Mouse (Mus musculus) limb, embryonic 11.5 days (tissue): ENCODE results near the gene Snx7. TPM values are rescaled to one million over a fixed set of nuclear protein-coding genes. Genes with fewer than 3 reads are reported as not detected.

Source experiments
- ATAC-seq: fragments of 200-750 bp; cut with Nextera tagmentation; 2 replicates; pipeline ENCODE4 v1.8.0; 2017; ENCODE audit warnings: low read depth; ENCODE audit not compliant: insufficient number of reproducible peaks, low FRiP score, low TSS enrichment
- DNase-seq: peaks from one replicate; pipeline ENCODE4 v3.0.0-alpha.2; 2015; ENCODE audit warnings: low spot score
- H3K27ac ChIP-seq: fragments of 300-500 bp; sonication (generic); replicated peaks from 2 replicates; pipeline ENCODE4 v1.5.1; 2014; ENCODE audit warnings: low read depth, mild to moderate bottlenecking, low read length
- H3K27me3 ChIP-seq: fragments of 300-500 bp; sonication (generic); 2 replicates; pipeline ENCODE4 v1.6.1; 2014; ENCODE audit warnings: mild to moderate bottlenecking, low read length, mixed read lengths; ENCODE audit not compliant: control insufficient read depth, insufficient read depth
- H3K36me3 ChIP-seq: fragments of 300-500 bp; sonication (generic); 2 replicates; pipeline ENCODE4 v1.6.1; 2014; ENCODE audit warnings: mild to moderate bottlenecking, low read length, moderate library complexity, mixed read lengths; ENCODE audit not compliant: control insufficient read depth, insufficient read depth
- H3K4me1 ChIP-seq: fragments of 300-500 bp; sonication (generic); 2 replicates; pipeline ENCODE4 v1.6.1; 2014; ENCODE audit warnings: low read length, mixed read lengths; ENCODE audit not compliant: control insufficient read depth, insufficient read depth
- H3K4me2 ChIP-seq: fragments of 300-500 bp; sonication (generic); 2 replicates; pipeline ENCODE4 v1.6.1; 2014; ENCODE audit warnings: low read depth, mild to moderate bottlenecking, moderate library complexity; ENCODE audit not compliant: severe bottlenecking
- H3K4me3 ChIP-seq: fragments of 300-500 bp; sonication (generic); 2 replicates; pipeline ENCODE4 v1.5.1; 2014; ENCODE audit warnings: low read depth, low read length
- H3K9ac ChIP-seq: fragments of 300-500 bp; sonication (generic); 2 replicates; pipeline ENCODE4 v1.6.1; 2014; ENCODE audit warnings: mild to moderate bottlenecking, low read length
- H3K9me3 ChIP-seq: fragments of 300-500 bp; sonication (generic); 2 replicates; pipeline ENCODE4 v1.6.1; 2016; ENCODE audit warnings: low read length; ENCODE audit not compliant: control insufficient read depth
- WGBS: fragments of 180-500 bp; shearing (Covaris S2); extraction: QIAGEN DNeasy Blood & Tissue Kit; methylation state at CpG from one replicate; pipeline ENCODE4 v1.1.7; 2014; 5-methylcytosine and 5-hydroxymethylcytosine counted together
- polyA plus RNA-seq: library from polyadenylated mRNA; unstranded; fragments of >200 nt; fragmentation: Nextera tagmentation; extraction: Ambion mirVana; gene quantifications from 2 replicates; pipeline ENCODE4 v1.2.1, GENCODE M21; 2014

Gene Snx7
- polyA plus RNA-seq, 1 experiment from 2014 or later, result 12.9 TPM

DNA sequence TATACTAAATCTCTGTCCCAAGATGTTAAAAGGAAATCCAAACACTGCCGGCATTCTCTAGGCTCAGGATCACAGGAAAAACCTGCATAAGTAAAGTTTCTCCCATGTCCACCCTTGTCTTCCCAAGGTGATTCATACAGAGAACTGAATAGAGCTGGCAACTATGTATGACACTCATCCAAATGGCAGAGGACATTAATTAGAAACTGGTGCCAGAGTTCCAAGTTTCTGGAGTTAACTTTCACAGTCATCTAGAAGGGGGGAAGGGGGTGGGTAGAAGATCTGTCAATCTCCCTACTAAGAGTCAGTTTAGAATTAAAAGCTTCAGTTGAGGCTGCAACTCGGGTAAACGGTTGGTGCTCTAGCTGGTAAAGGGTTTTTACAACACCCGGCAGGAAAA is 76.8 kb downstream of the Snx7 start:
- Histone ChIP-seq H3K27me3 (no peaks in the 10 kb centered on the region), H3K27ac (no peak overlapping the region), H3K9ac (no peak overlapping the region), H3K4me3 (no peak overlapping the region), H3K9me3 (no peaks in the 10 kb centered on the region), H3K4me2 (no peak overlapping the region), H3K36me3 (no peaks in the 10 kb centered on the region), H3K4me1 (no peaks in the 10 kb centered on the region)
- no peak for DNase-seq
- WGBS, result 81% methylated on average over 4 of the region's 4 CpGs
- ATAC-seq, result no peak

DNA sequence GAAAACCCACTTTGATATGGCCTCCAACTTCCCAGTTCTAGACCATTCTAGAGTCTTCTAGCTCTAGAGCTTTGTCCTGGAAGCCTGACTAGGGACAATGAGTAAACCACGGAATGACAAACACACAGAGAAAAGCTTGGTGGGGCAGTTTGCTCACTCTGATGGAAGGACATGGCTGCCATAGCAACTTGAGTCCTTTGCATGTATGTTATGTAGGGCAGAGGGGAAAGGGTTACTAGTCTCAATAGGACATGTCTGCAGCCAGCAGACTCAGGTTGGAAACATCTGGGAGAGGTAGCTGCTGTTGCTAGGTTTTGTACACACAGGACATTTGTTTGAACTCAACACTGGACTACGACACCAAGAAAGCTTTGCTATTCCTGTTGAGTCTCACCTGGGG is 77.5 kb downstream of the Snx7 start:
- Histone ChIP-seq H3K27me3 (no peaks in the 10 kb centered on the region), H3K4me3 (no peak overlapping the region), H3K9me3 (no peaks in the 10 kb centered on the region), H3K27ac (no peak overlapping the region), H3K9ac (no peak overlapping the region), H3K4me1 (no peaks in the 10 kb centered on the region), H3K36me3 (no peaks in the 10 kb centered on the region), H3K4me2 (no peak overlapping the region)
- ATAC-seq, result no peak
- 83% methylated on average over 2 of the region's 2 CpGs for WGBS
- no peak for DNase-seq

DNA sequence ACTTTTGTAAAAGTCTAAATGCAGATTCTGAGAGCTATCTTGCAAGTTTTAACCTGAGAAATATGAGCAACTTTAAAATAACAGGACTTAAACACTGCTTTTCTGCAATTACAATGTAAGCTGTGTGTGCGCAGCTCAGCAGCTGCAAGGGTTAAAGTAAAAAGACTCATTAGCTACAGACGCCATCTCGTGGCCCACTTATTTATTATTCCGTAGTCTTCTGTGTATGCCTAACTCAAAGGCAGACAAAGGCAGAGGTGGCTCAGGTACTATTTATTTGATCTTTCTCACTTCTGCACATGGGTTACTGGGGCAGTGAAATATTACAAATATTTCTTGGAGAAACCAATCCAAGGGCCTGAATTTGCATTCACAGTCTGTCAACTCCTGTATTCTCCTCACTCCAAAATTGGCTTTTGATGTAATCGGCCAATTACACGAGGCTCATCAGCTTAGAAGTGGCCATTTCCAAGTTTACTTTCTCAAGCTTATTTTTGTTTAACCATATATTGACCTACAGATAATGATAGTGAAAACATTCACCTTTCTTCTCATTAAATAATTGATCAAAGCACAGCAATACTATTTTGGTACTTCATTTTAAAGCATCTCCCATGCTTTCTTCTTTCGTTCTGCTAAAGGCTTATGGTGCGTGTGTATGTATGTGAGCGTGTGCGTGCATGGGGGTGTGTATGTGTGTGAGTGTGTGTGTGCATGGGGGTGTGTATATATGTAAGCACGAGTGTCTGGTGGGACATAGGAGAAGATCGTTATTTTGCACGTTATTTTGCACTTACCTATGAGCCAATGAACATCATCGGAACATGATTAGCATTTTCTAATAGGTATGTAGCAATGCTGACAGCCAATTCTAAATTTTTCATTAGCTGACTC is 79.7 kb downstream of the Snx7 start:
- no peaks in the 10 kb centered on the region for H3K27me3 ChIP-seq
- no peak overlapping the region for H3K4me2 ChIP-seq
- ATAC-seq, result peak; percentile 55
- no peak overlapping the region for H3K9ac ChIP-seq
- no peaks in the 10 kb centered on the region for H3K9me3 ChIP-seq
- peak; percentile 50 for DNase-seq
- H3K36me3 ChIP-seq, result no peaks in the 10 kb centered on the region
- H3K27ac ChIP-seq, result no peak overlapping the region
- H3K4me1 ChIP-seq, result no peaks in the 10 kb centered on the region
- WGBS, result 71% methylated on average over 14 of the region's 14 CpGs
- no peak overlapping the region for H3K4me3 ChIP-seq

DNA sequence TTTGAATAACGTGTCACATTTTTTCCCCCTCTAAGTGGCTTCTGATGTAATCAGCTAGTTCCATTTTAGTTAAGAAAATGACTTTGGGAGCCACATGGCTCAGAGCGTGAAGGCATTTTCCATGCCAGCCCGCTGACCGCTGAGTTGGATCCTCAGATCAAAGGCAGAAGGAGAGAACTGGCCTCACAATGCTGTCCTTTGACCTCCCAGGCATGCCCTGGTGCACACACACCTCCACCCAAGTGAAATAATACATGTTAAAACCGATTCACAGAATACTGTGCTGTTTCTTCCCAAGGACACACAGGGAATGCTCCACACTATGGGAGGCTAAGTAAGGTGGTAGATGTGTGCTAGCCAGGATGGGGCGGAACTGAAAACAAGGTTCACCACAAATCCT is 81.5 kb downstream of the Snx7 start:
- DNase-seq (no peak), ATAC-seq (no peak)
- no peaks in the 10 kb centered on the region for H3K4me1 ChIP-seq
- no peak overlapping the region for H3K4me3 ChIP-seq
- H3K4me2 ChIP-seq, result no peak overlapping the region
- no peaks in the 10 kb centered on the region for H3K27me3 ChIP-seq
- no peak overlapping the region for H3K9ac ChIP-seq
- no peaks in the 10 kb centered on the region for H3K9me3 ChIP-seq
- H3K27ac ChIP-seq, result no peak overlapping the region
- no peaks in the 10 kb centered on the region for H3K36me3 ChIP-seq
- WGBS, result 52% methylated on average over 6 of the region's 6 CpGs

DNA sequence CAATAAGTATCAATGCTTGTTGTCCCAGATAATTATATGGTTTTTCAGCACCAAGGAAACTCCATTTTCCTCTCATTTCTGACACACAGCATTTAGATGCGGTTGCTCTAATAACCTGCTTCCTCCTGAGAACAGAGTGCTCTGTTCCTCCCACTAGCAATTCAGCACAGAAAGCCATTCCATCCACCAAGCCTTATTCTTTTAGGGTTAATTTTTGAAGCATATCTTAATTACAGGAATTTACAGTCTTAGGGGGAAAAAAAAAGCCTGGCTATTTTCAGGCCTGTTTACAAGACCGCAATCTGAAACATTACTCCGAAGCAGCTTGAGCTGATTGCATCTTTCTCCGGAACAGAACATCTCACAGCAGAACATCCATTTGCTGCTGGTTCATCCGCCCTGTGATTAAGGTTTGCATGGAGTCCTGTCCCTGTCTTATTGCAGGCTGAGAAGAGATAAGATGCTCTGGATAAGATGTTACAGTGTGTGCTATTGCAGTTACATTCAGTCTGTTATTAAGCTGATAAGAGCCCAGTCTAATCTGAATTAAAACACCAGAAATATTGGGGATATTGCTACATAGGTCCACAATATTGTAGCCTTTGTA is 116.5 kb downstream of the Snx7 start:
- no peak overlapping the region for H3K9ac ChIP-seq
- H3K4me3 ChIP-seq, result no peak overlapping the region
- H3K9me3 ChIP-seq, result no peaks in the 10 kb centered on the region
- no peak overlapping the region for H3K4me2 ChIP-seq
- no peak for ATAC-seq
- 84% methylated on average over 5 of the region's 5 CpGs for WGBS
- H3K27ac ChIP-seq, result no peak overlapping the region
- no peaks in the 10 kb centered on the region for H3K27me3 ChIP-seq
- H3K36me3 ChIP-seq, result no peaks in the 10 kb centered on the region
- no peak for DNase-seq
- H3K4me1 ChIP-seq, result no peaks in the 10 kb centered on the region

DNA sequence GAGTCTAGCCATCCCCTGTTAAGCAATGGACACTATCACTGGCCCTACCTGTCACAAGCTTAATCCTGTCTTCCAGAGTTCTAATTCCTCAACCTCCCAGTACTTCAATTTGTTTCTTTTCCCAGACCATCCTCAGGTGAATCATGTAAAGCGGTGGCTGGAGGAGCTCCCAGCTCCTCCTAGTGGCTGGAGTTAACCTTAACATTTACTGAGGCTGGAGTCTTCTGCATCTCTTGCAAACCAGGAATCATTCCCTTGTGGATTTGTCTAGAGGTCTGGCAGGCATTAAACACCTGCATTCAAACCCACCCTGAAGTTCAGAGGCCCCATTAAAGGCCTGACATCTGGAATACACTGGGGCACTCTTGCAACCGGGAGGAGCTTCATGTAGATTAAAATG is 117.1 kb downstream of the Snx7 start:
- Histone ChIP-seq H3K4me3 (no peak overlapping the region), H3K27ac (no peak overlapping the region), H3K9me3 (no peaks in the 10 kb centered on the region), H3K27me3 (no peaks in the 10 kb centered on the region), H3K36me3 (no peaks in the 10 kb centered on the region), H3K9ac (no peak overlapping the region), H3K4me2 (no peak overlapping the region), H3K4me1 (no peaks in the 10 kb centered on the region)
- ATAC-seq (peak; percentile 51; the same call in 1 of the 2 replicates), DNase-seq (no peak)
- WGBS, result 55% methylated on average over 2 of the region's 2 CpGs

DNA sequence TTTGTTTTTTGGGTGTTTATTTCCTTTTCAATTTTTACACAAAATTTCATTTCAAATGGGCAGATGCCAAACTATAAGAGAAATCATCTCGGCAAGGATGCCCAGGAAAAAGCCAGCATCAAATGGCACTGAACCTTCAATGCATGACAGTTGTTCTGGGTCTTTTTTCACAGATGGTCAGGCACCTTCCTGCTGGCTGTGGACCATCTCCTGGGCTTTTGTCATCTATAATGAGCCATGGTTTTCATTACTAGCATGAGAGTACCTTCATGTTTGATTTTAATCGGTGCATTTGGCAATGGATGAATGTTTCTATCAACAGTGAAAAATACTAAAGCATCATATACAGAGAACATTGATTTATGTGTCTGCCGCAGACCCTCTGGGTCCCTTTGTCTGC is 119.5 kb downstream of the Snx7 start:
- WGBS, result 83% methylated on average over 3 of the region's 3 CpGs
- no peak for ATAC-seq
- no peaks in the 10 kb centered on the region for H3K36me3 ChIP-seq
- H3K27me3 ChIP-seq, result no peaks in the 10 kb centered on the region
- H3K4me2 ChIP-seq, result no peak overlapping the region
- H3K27ac ChIP-seq, result no peak overlapping the region
- no peaks in the 10 kb centered on the region for H3K9me3 ChIP-seq
- DNase-seq, result no peak
- H3K4me1 ChIP-seq, result no peaks in the 10 kb centered on the region
- H3K9ac ChIP-seq, result no peak overlapping the region
- no peak overlapping the region for H3K4me3 ChIP-seq

DNA sequence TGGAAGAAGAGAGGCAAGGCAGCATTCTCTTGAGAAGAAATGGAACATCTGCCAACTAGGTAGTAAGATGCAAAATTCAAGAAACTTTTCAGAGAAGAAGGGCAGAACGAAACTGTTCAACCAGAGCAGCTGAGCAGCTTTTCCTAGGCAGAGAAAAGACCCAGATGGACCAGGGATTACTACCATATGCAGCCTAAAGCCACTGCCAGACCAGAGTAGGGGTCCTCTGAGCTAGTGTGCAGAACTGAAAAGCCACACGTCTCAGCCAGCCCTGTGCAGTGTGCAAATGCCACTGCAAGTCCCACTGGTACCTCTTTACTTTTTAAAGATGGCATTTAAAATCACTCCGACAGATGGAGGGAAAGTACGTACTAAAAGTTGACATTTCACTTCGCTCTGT is 129.0 kb downstream of the Snx7 start:
- H3K36me3 ChIP-seq, result no peaks in the 10 kb centered on the region
- H3K9me3 ChIP-seq, result no peaks in the 10 kb centered on the region
- DNase-seq, result no peak
- no peak overlapping the region for H3K9ac ChIP-seq
- ATAC-seq, result no peak
- H3K27me3 ChIP-seq, result no peaks in the 10 kb centered on the region
- no peak overlapping the region for H3K4me2 ChIP-seq
- WGBS, result 84% methylated on average over 5 of the region's 5 CpGs
- no peak overlapping the region for H3K4me3 ChIP-seq
- no peak overlapping the region for H3K27ac ChIP-seq
- no peaks in the 10 kb centered on the region for H3K4me1 ChIP-seq
